Mouse (Mus musculus): ENCODE data around the gene Ppm1h.

Gene Ppm1h

DNA sequence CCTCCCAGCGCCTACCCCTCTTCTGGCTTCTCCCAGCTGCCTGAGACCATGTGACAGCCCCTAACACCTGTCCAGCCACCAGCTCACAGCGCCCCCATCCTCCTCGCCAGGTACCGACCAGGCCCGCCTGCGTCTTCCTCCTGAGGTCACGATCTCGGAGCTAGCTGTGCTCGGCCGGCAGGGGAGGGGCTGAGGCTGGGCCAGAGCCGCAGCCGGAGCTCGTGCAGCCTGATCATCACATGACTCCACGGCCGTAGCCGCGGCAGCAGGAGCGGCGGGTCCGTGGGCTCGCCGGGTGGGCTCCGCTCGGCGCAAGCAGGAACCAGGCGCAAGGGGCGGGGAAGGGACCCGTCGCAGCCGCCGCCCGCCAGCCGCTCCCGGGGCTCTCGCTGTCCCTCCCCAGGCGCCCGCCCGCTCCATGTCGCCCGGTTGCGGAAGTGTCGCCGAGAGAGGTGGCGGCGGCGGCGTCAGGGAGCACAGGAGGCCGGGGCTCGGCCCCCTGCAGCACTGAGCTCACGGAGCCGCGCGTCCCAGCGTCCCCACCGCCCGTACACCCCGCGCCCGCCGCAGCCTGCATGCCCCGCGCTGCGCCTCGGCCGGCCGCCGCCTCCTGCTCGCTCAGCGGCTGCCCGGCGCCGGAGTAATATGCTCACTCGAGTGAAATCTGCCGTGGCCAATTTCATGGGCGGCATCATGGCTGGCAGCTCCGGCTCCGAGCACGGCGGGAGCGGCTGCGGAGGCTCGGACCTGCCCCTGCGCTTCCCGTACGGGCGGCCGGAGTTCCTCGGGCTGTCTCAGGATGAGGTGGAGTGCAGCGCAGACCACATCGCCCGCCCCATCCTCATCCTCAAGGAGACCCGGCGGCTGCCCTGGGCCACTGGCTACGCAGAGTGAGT is at the start of gene Ppm1h:
Gene Ppm1h (plus strand): TSS at position 222 of the 896 bp plus-strand sequence.
- DNase-seq (ENCODE audit: low spot score), result peak; percentile 64

DNA sequence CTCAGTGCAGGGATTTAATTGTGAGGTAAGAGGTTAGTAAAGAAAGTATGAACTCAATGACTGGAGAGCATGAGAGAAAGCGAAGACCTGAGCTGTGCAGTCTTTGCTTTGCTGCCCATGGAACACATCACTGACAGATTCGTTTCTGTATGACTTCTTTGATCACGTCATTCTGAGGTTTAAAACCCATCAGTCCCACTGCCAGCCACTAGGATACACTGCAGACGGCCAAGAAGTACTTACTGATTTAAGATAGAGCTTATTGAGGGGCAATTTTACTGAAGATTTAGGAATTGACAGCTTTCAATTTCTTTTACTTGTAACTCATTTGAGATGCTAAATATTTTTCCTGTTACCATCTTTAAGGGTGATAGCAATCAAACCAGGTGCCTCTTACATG is 49.6 kb upstream of the Ppm1h start:
- no peak for DNase-seq (ENCODE audit: low spot score)

DNA sequence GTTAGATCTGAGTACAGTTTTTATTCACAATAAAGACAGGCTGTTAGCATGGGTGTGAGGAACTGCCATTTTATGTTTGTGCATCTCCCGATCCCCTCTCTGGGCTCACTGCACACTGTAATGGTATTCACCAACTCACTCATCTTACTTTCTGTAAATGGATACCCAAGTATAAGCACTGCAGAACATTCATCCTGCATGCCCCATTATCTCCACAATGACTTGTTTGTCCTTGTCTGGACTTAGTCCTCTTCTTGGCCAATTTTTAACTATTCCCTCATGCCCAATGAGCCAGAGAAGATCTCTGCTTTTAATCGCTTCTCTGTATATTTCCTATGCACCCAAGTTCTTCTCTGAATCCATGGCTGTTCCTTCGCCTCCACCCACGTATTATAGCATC is 38.7 kb upstream of the Ppm1h start:
- no peak for DNase-seq (ENCODE audit: low spot score)

DNA sequence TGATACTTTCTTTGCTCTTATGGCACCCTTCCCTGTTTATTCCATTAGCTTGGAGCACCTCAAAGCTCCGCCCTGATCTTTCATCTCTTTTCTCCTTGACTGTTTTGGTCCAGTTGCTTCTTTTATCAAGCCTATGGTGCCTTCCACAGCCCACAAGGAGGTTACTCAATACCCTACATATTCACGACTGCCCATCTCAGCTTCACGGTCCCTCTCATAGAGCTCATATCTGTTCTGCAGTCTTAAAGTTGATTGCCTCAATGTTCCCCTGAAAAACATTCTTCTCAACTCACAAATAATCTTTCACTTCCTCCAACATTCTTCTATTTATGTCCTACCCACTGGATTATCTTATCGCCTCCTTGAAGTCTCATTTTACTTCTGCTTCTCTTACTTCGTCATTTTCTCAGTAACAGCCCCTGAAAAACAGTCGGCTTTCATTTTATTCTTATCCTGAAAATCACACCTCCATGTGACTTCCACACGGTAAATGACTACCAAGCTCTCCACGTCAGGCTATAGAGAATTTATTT is 37.2 kb upstream of the Ppm1h start:
- DNase-seq (ENCODE audit: low spot score), result no peak

DNA sequence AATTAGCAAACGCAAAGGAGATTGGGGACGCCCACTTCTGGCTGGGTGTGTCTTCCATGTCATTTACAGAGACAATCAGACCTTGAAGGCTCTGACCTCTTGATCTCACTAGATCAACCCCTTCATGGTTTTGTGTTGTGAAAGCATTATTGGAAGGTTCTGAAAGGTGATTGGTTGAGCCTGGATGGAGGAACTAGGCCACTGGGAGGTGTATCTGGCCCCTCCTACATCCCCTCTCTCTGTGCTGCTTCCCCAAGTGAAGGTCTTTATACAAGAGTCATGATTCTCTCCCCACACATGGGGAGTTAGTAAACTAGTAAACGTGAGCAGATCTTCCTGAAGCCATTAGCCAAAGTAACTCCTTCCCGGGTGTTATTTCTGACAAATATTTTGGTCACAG is 36.4 kb upstream of the Ppm1h start:
- DNase-seq (ENCODE audit: low spot score), result no peak

DNA sequence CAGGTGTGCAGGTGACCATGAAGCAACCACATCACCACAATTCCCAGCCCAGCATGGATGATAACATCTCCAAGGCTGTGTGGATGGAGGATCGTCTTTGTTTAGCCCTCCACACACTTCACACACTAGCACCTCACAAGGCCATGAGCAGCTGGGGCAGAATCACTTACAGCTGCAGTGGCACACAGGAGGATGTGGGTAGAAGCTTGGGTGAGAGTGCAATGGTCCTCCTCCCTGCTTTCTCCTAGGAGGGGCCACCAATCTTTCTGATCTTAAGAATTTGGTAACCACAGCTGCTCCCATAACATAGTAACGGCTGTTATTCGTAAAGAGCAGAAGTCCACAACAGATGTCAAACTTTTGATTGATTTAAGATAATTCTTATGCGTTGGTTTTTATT is 26.6 kb upstream of the Ppm1h start:
- no peak for DNase-seq (ENCODE audit: low spot score)

DNA sequence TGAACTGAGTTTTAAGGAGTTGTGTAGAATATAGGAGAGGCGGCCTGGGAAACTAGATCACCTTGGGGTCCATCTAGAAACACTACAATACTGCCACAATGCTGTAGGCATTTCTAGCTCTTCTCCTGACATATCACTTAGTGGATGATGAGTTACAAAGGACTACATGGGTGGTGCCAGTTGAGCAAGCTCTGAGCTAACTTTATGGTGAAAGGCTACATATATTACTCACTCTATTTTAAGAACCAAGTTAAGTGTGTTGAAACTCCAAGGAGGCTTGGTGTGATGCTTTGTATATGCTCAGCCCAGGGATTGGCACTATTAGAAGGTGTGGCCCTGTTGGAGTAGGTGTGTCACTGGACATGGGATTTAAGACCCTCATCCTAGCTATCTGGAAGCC is 26.0 kb upstream of the Ppm1h start:
- no peak for DNase-seq (ENCODE audit: low spot score)

DNA sequence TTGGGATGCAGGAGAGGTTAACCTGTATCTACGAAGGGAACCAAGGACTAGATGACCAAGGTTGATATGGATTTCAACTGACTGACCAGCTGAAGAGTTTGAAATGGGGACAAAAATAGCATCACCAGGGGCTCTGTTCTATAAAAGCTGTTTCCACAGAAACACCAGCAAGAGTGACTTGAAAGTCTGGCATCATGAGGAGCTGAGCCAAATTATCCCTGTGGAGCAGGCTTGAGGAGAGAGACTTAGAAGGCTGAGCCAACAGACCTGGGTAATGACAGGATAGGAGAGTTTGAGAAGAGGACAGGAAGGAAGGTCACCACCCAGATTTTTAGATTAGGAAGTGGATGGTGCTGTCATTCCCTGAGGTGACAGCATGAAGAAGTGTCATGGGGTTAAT is 12.9 kb upstream of the Ppm1h start:
- DNase-seq (ENCODE audit: low spot score), result no peak

DNA sequence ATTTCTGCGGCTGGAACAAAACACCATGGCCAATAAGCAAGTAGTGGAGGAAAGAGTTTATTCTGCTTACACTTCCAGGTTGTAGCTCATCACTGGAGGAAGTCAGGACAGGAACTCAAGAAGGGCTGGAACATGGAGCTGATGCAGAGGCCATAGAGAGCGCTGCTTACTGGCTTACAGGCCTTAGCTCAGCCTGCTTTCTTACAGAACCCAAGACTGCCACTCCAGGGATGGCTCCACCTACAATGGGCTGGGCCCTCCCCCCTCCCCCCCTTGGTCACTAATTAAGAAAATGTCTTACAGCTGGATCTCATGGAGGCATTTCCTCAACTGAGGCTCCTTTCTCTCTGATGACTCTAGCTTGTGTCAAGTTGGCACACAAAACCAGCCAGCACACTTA is 7.3 kb upstream of the Ppm1h start:
- DNase-seq (ENCODE audit: low spot score), result no peak

DNA sequence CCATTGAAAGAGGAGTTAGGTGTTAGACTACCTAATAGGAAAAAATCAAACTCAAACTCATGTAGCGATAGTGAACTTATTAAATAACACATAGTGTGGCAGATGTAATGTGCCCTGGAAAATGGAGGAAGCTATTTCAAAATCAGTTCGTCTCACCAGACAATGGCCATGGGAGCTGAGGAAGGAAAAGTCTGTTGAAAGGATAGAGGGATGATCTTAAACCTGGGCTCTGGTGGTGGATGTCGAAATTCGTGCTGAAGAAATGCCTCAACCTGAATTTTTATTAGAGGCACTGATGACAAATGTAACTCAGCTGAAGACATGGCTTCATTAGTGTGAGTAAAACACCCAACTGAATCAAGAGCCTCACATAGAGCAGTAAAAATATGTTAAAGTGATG is 6.5 kb upstream of the Ppm1h start:
- no peak for DNase-seq (ENCODE audit: low spot score)

DNA sequence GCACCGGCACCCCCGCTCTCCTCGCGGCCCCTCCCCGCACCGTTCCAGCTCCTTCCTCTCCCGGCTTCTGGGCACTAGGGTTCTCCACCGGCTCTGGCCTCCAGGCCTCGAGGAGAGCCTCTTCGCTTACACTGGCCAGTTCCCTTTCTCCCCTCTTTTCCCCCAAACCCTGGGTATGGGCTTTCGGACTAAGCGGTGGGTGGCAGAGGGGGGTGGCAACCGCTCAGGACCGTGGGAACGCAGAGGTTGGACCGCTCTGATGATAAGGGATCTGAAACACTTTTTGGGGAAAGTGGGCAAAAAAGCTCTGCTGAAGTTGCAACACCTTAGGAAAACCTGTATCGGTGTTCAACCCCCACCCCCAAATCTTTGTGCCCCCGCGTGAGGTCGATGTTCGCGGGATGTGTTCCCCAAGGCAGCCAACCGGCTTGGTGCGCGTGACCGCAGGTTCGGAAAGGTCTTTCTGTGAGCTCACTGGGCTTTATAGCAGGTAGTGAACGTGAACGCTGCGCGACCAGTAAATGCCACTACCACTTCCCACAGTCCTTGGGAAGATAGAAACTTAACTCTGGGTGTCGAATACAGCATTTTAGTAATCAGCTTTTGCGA is 979 bp downstream of the Ppm1h start:
- DNase-seq (ENCODE audit: low spot score), result peak; percentile 48

DNA sequence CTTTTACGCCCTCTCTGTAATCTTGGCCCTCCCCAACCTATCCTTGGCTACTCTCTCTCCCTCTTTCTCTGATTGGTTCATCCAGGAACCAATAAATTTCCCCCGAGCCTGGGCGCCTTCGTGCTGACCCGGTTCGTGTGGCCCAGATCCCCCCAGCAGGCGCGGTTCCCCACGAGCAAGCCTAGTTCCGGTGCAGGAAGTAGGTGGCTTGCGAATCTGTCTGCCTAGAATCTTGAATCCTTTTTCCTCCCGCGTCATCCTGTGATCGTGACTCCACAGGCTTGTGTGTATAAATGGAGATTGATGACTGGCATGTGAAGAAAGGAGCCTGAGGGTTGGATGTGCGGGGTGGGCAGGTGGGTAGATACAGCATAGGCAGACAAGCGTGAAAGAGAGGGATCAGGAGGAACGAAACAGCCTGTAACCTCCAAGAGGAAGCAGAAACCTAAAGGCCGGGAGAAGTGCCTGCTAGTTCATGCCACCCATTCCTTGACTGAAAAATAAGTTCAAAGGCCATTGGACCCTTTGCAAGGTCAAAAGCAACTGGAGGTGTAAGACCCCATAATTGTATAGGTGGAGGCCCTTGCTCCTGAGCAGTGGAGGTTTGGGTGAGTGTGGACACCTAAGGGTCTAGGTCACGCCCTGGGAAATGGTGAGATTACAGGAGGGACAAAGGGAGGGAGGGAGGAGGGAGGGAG is 2.0 kb downstream of the Ppm1h start:
- no peak for DNase-seq (ENCODE audit: low spot score)

DNA sequence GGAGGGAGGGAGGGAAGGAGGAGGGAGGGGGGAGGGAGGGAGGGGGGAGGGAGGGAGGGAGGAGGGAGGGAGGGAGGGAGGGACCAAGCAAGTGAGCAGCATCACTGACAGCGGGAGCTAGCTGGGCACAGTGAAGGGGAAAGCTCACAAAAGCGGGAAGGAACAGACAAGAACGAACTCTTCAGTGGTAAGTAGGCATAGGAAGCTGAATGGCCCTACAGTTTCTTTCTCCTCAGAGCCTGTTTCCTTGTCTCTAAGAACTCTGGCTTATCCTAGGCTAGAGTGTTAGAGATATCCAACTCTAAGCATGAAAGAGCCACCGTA is 2.5 kb downstream of the Ppm1h start:
- no peak for DNase-seq (ENCODE audit: low spot score)

DNA sequence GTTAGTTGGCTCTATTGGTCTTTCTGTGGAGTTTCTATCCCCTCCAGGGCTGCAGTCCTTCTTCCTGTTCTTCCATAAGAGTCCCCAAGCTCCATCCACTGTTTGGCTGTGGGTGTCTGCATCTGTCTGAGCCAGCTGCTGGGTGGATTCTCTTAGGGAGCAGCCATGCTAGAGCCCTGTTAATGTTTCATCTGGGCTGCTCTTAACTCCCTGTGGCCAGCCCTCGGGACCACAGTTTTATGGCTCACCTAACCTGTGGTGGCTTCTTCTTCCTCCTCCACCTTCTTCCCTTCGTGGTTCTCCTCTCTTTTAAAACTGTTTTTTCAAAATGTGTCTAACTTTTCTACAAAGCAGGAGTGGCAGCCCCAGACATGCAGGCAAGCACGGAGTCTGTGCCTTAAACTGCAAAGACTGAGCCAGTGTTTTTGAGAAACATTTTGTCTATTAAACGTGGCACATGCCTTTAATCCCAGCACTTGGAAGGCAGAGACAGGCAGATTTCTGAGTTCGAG is 5.3 kb downstream of the Ppm1h start:
- no peak for DNase-seq (ENCODE audit: low spot score)

DNA sequence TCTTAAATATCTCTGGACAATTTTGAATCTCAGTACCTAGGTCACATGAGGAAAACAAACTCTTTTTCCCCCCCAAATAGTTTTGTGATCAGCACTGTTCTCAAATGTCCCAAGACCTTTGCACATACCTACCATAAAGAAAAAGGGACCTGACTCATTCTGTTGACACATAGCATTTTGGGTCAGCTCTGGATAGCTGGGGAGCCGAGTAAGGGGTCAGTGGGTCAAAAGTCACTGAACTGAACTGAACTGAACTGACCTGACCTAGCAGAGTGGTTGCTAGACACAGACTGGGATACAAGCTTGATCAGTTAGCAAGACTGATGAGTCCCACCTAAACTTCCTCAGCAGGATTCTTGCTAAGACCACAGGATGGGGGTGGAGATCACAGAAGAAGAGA is 6.7 kb downstream of the Ppm1h start:
- DNase-seq (ENCODE audit: low spot score), result no peak

DNA sequence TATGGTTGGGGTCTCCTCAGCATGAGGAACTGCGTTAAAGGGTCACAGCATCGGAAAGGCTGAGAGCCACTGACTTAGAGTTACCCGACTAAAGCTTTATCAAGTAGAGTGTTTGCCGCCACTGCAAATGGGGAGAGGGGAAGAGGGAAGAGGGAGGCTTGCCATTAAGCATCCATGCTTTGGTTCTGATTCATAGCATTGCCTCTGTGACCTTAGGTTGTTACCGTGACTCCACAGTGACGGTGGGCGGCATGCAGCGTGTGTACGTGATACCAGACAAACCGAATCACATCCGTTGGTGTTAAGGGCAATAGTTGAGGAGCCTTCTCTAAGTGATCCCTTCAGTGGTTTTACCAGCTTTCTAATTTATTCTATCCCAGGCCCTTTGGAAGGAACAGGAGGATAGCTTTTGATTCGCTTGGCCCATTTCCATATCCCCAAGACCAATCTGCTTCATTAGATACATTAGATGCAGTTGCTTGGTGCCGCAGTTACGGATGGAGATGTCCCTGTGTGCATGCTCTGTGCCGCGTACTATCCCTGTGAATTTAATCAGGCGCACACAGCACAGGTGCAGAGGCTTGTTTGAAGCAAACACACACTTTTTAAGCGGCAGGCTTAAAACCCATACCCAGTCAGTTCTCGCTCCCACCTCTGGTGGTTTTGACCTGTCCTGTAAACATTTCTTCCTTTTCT is 7.4 kb downstream of the Ppm1h start:
- DNase-seq (ENCODE audit: low spot score), result no peak

DNA sequence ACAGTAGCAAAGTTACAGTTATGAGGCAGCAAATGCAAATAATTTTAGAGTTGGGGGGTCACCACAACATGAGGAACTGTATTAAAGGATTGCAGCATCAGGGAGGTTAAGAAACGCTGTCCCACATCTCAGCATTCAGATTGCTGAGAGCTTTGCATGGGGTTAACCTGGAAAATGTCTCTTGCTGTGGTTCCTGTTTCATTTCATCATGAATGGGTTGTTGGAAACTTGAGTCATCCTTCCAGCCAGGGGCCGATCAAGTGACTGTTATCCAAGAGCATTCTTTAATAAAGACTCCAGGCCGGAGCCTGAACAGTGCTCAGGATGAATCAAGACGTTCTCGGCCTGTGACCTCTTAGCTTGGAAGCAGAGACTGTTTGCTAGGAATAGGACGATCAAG is 12.1 kb downstream of the Ppm1h start:
- no peak for DNase-seq (ENCODE audit: low spot score)

DNA sequence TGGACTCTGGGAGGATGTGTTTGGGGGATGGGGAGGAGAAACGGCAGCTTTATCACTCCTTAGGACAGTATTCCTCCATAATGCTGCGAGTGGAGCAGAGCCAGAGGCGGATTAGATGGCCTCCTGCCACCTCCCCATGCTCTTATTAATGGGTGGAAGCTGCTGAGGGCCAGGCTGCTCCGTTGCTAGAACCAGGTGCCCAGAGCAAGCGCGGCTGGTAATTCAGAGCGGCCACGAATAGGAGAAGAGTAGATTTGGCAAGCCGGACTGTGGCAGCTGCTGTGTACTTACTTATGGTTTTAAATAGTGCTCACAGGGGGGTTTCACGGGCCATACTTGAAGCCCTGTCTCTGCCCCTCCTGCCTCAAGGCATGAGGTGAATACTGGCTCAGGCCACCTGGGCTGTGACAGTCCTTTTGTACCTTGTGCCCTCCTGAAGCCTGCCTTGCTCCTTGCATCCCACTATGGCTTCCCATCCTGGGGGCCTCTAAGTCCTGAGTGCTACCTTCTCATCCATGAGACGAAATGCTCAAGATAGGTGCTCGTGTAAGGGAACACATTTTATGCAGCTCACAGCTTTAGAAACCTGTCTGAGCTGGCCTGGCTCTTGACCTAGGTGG is 14.7 kb downstream of the Ppm1h start:
- no peak for DNase-seq (ENCODE audit: low spot score)

DNA sequence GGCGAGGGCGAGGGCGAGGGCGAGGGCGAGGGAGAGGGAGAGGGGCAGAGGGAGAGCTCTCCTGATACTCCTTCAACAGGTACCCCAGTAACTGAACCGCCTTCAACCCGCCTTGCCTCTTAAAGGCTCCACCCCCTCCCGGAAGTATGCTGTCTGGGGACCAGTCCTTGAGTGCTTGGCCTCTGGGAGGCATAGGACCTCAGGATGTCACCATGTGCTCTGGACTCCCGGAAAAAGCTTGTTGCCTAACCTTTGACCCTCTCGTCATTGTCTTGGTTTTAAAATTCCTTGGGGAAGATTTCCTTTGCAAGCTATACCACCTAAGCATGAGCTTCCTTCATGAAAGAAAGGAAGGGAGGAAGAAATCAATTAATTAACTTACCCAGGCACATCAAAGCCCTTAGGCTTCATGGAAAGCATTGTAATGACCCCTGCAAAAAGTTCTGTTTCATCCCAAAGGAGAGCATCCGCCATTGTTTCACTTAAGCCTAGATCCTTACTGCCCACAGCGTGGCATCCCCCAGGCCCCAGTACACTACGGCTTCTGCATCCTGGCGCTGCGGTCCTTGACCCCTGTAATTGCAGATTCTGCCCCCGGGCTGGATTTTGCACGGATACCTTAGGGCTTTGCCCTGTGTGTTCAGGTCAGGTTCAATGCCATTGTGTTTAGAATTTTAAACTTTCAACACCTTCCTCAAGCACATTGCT is 15.5 kb downstream of the Ppm1h start:
- DNase-seq (ENCODE audit: low spot score), result no peak

DNA sequence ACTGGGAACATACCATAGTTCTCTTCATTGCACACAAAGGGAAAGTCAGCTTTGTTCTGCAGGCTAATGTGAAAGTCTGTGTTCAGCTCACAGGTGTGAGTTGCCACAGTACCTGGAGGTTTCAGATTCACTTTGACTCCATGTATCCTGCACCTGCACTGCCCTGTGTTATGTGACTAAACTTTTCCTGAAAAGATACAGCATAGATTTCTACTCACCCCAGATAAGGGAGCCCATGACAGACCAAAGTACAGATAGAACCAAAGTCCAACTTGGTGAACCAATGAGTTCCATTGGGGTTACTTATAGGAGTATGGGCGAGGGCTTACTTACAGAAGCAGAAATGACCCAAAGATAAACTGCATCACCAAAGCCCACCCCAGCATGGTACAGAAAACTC is 17.8 kb downstream of the Ppm1h start:
- DNase-seq (ENCODE audit: low spot score), result no peak

DNA sequence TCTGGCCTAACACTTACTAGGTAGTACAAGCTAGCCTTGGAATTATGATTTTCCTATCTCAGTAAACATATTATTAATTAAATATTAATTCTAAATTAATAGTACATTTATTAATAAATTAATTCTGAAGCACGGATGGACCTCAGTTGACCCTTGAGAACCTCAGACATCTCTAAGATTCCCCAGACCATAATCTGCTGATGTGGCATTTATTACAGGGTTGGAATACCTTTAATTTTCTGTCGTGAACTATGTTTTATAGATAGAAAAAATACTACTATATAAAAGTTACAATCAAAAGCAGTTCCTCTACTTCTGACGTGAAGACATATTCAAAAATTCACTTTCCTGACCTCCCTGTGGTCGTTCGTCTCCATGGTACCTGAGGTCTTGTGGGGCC is 19.8 kb downstream of the Ppm1h start:
- no peak for DNase-seq (ENCODE audit: low spot score)
